Mouse (Mus musculus) liver, embryonic 14.5 days (tissue): ENCODE results near the gene Depdc7.

Experiments used
- CTCF ChIP-seq: IDR thresholded peaks from 2 replicates; pipeline ENCODE4 v1.5.1; 2016; ENCODE audit warnings: antibody characterized with exemption, low read depth, control low read depth
- EP300 ChIP-seq: IDR thresholded peaks from 2 replicates; pipeline ENCODE4 v1.6.1; 2016; ENCODE audit warnings: antibody characterized with exemption, low read depth

- no peak for TF ChIP-seq CTCF
- no peak for TF ChIP-seq EP300
Measured at GRCm38 (mm10) chr2:104709786-104710337, 32.8 kb downstream of the Depdc7 start.
